Mouse (Mus musculus): ENCODE measurements at regions not wholly inside any gene's neighbourhood (a gene's known extent, or its start where the extent isn't known, plus 50 kb on each side); places are given as distances from the start of the nearest gene placed in this dataset.

GRCm38 (mm10) chr3:4744003-4744402 lies 1006.6 kb upstream of the Gm8797 start:
- Histone ChIP-seq H3K4me3 (no peak overlapping the region), H3K36me3 (ENCODE audit: control insufficient read depth, insufficient read depth) (no peaks in the 10 kb centered on the region), H3K27me3 (ENCODE audit: control insufficient read depth, insufficient read depth, insufficient read length) (no peaks in the 10 kb centered on the region), H3K4me2 (ENCODE audit: low read depth) (no peak overlapping the region), H3ac (ENCODE audit: control insufficient read depth, insufficient read length) (no peak overlapping the region), H3K79me2 (ENCODE audit: control insufficient read depth, insufficient read depth) (no peaks in the 10 kb centered on the region)
- TF ChIP-seq MAX (IDR thresholded peaks at IDR 0.05; ENCODE audit: low read depth) = no peak
- TF ChIP-seq E2F4 (IDR thresholded peaks at IDR 0.05; ENCODE audit: insufficient read depth) = no peak
- no peak for TF ChIP-seq TCF3 (IDR thresholded peaks at IDR 0.05; ENCODE audit: insufficient read length, low read depth)
- TF ChIP-seq REST (IDR thresholded peaks at IDR 0.05; ENCODE audit: insufficient read depth, insufficient read length) = no peak
- TF ChIP-seq POLR2A (IDR thresholded peaks at IDR 0.05; ENCODE audit: insufficient read length, low read depth) = no peak
- TF ChIP-seq SRF (IDR thresholded peaks at IDR 0.05; ENCODE audit: control insufficient read depth, insufficient read length, low read depth) = no peak
- no peak for TF ChIP-seq MYOD1 (IDR thresholded peaks at IDR 0.05; ENCODE audit: control insufficient read depth in 1 of 3, insufficient read length in 2 of 3, low read depth in 2 of 3)
- no peak for TF ChIP-seq CEBPB (IDR thresholded peaks at IDR 0.05; ENCODE audit: insufficient read depth, poor library complexity, severe bottlenecking)
- TF ChIP-seq POLR2AphosphoS2 (IDR thresholded peaks at IDR 0.05; ENCODE audit: insufficient read length, low read depth) = no peak
- no peak for TF ChIP-seq USF1 (IDR thresholded peaks at IDR 0.05; ENCODE audit: low read depth)
- TF ChIP-seq MYOG (IDR thresholded peaks at IDR 0.05; ENCODE audit: control insufficient read depth in 1 of 3, insufficient read depth in 1 of 3, insufficient read length in 2 of 3, low read depth in 2 of 3) = no peak
- TF ChIP-seq TCF12 (IDR thresholded peaks at IDR 0.05; ENCODE audit: insufficient read depth, poor library complexity, severe bottlenecking) = no peak

GRCm38 (mm10) chr3:4744611-4745010 lies 1006.0 kb upstream of the Gm8797 start:
- Histone ChIP-seq H3K36me3 (ENCODE audit: control insufficient read depth, insufficient read depth) (no peaks in the 10 kb centered on the region), H3K4me2 (ENCODE audit: low read depth) (no peak overlapping the region), H3K27me3 (ENCODE audit: control insufficient read depth, insufficient read depth, insufficient read length) (no peaks in the 10 kb centered on the region), H3ac (ENCODE audit: control insufficient read depth, insufficient read length) (no peak overlapping the region), H3K4me3 (no peak overlapping the region), H3K79me2 (ENCODE audit: control insufficient read depth, insufficient read depth) (no peaks in the 10 kb centered on the region)
- TF ChIP-seq TCF12 (IDR thresholded peaks at IDR 0.05; ENCODE audit: insufficient read depth, poor library complexity, severe bottlenecking) (no peak), MAX (IDR thresholded peaks at IDR 0.05; ENCODE audit: low read depth) (no peak), CEBPB (IDR thresholded peaks at IDR 0.05; ENCODE audit: insufficient read depth, poor library complexity, severe bottlenecking) (no peak), MYOG (IDR thresholded peaks at IDR 0.05; ENCODE audit: control insufficient read depth in 1 of 3, insufficient read depth in 1 of 3, insufficient read length in 2 of 3, low read depth in 2 of 3) (no peak), E2F4 (IDR thresholded peaks at IDR 0.05; ENCODE audit: insufficient read depth) (no peak), USF1 (IDR thresholded peaks at IDR 0.05; ENCODE audit: low read depth) (no peak), POLR2A (IDR thresholded peaks at IDR 0.05; ENCODE audit: insufficient read length, low read depth) (no peak), REST (IDR thresholded peaks at IDR 0.05; ENCODE audit: insufficient read depth, insufficient read length) (no peak), TCF3 (IDR thresholded peaks at IDR 0.05; ENCODE audit: insufficient read length, low read depth) (no peak), MYOD1 (IDR thresholded peaks at IDR 0.05; ENCODE audit: control insufficient read depth in 1 of 3, insufficient read length in 2 of 3, low read depth in 2 of 3) (no peak), SRF (IDR thresholded peaks at IDR 0.05; ENCODE audit: control insufficient read depth, insufficient read length, low read depth) (no peak)

DNA sequence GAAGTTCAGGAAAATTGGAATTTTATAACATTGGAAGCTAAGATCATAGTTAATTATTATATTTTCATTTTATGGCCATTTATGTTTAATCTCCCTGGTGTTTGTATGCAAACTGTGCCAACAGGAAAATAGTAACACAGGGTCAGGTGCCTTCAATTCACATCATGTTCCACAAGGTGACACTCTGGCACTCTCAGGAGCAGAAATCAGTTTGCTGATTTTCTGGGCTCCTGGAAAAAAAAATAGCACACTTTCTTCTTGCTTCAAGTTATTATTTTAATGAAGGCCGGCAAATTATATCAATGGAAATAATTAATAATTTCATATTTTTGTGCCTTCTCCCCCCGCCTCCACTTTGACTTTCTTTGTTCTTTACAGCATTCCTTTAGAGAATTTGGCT lies 994.5 kb upstream of the Gm8797 start:
- no peak overlapping the region for H3K4me2 ChIP-seq (ENCODE audit: low read depth)
- H3K27me3 ChIP-seq (ENCODE audit: control insufficient read depth, insufficient read depth, insufficient read length) = no peaks in the 10 kb centered on the region
- H3K79me2 ChIP-seq (ENCODE audit: control insufficient read depth, insufficient read depth) = no peaks in the 10 kb centered on the region
- H3K4me3 ChIP-seq = no peak overlapping the region
- no peak overlapping the region for H3ac ChIP-seq (ENCODE audit: control insufficient read depth, insufficient read length)
- TF ChIP-seq TCF12 (IDR thresholded peaks at IDR 0.05; ENCODE audit: insufficient read depth, poor library complexity, severe bottlenecking) (no peak), REST (IDR thresholded peaks at IDR 0.05; ENCODE audit: insufficient read depth, insufficient read length) (no peak), POLR2AphosphoS2 (IDR thresholded peaks at IDR 0.05; ENCODE audit: insufficient read length, low read depth) (no peak), E2F4 (IDR thresholded peaks at IDR 0.05; ENCODE audit: insufficient read depth) (no peak), CEBPB (IDR thresholded peaks at IDR 0.05; ENCODE audit: insufficient read depth, poor library complexity, severe bottlenecking) (no peak), TCF3 (IDR thresholded peaks at IDR 0.05; ENCODE audit: insufficient read length, low read depth) (no peak), MAX (IDR thresholded peaks at IDR 0.05; ENCODE audit: low read depth) (no peak), USF1 (IDR thresholded peaks at IDR 0.05; ENCODE audit: low read depth) (no peak)
- H3K36me3 ChIP-seq (ENCODE audit: control insufficient read depth, insufficient read depth) = no peaks in the 10 kb centered on the region

DNA sequence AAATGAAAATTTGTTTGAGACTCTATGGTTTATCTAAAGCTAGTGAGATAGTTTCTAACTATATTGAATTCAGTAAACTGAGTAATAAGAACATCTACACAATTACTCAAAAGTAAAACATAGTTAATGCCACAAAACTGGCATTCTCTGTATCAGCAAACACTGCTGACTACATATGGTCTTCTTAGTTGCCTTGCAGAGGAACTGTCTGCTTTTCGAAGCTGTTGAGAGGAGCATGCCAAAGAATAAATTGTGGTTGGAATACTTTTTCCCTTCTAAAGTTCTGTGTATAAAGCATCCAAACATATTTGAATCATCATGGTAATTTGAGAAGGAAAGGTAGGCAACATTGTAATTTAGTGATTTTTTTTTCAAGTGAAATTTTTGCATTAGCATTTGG lies 993.5 kb upstream of the Gm8797 start:
- Histone ChIP-seq H3ac (ENCODE audit: control insufficient read depth, insufficient read length) (no peak overlapping the region), H3K4me2 (ENCODE audit: low read depth) (no peak overlapping the region), H3K79me2 (ENCODE audit: control insufficient read depth, insufficient read depth) (no peaks in the 10 kb centered on the region), H3K4me3 (no peak overlapping the region), H3K27me3 (ENCODE audit: control insufficient read depth, insufficient read depth, insufficient read length) (no peaks in the 10 kb centered on the region), H3K36me3 (ENCODE audit: control insufficient read depth, insufficient read depth) (no peaks in the 10 kb centered on the region)
- no peak for TF ChIP-seq REST (IDR thresholded peaks at IDR 0.05; ENCODE audit: insufficient read depth, insufficient read length)
- TF ChIP-seq MYOD1 (IDR thresholded peaks at IDR 0.05; ENCODE audit: control insufficient read depth in 1 of 3, insufficient read length in 2 of 3, low read depth in 2 of 3) = no peak
- no peak for TF ChIP-seq POLR2AphosphoS2 (IDR thresholded peaks at IDR 0.05; ENCODE audit: insufficient read length, low read depth)
- no peak for TF ChIP-seq SRF (IDR thresholded peaks at IDR 0.05; ENCODE audit: control insufficient read depth, insufficient read length, low read depth)
- TF ChIP-seq MYOG (IDR thresholded peaks at IDR 0.05; ENCODE audit: control insufficient read depth in 1 of 3, insufficient read depth in 1 of 3, insufficient read length in 2 of 3, low read depth in 2 of 3) = no peak
- no peak for TF ChIP-seq TCF12 (IDR thresholded peaks at IDR 0.05; ENCODE audit: insufficient read depth, poor library complexity, severe bottlenecking)
- no peak for TF ChIP-seq POLR2A (IDR thresholded peaks at IDR 0.05; ENCODE audit: insufficient read length, low read depth)
- no peak for TF ChIP-seq MAX (IDR thresholded peaks at IDR 0.05; ENCODE audit: low read depth)
- TF ChIP-seq E2F4 (IDR thresholded peaks at IDR 0.05; ENCODE audit: insufficient read depth) = no peak
- no peak for TF ChIP-seq CEBPB (IDR thresholded peaks at IDR 0.05; ENCODE audit: insufficient read depth, poor library complexity, severe bottlenecking)
- TF ChIP-seq TCF3 (IDR thresholded peaks at IDR 0.05; ENCODE audit: insufficient read length, low read depth) = no peak
- TF ChIP-seq USF1 (IDR thresholded peaks at IDR 0.05; ENCODE audit: low read depth) = no peak

DNA sequence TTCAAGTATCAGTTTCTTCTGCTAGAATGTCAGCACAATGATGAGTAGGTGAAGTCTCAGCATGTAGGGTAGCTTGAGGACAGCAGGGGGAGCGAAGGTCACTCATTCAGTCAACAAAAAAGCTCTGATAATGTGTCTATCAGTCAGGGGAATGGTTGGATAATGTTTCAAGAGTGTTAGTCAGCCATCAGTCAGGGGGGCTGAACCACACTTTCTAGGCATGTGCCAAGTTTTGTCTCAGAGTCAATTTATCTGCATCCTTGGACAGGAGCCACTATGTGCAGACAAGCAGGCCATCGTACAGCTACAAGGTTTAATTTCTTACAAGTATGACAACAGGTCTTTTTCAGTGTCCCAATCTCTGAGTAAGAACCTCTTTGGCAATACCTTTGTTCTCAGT lies 987.5 kb upstream of the Gm8797 start:
- no peaks in the 10 kb centered on the region for H3K79me2 ChIP-seq (ENCODE audit: control insufficient read depth, insufficient read depth)
- no peaks in the 10 kb centered on the region for H3K36me3 ChIP-seq (ENCODE audit: control insufficient read depth, insufficient read depth)
- no peak overlapping the region for H3K4me2 ChIP-seq (ENCODE audit: low read depth)
- H3ac ChIP-seq (ENCODE audit: control insufficient read depth, insufficient read length) = no peak overlapping the region
- H3K4me3 ChIP-seq = no peak overlapping the region
- TF ChIP-seq TCF3 (IDR thresholded peaks at IDR 0.05; ENCODE audit: insufficient read length, low read depth) = no peak
- TF ChIP-seq USF1 (IDR thresholded peaks at IDR 0.05; ENCODE audit: low read depth) = no peak
- no peak for TF ChIP-seq MYOG (IDR thresholded peaks at IDR 0.05; ENCODE audit: control insufficient read depth in 1 of 3, insufficient read depth in 1 of 3, insufficient read length in 2 of 3, low read depth in 2 of 3)
- TF ChIP-seq CEBPB (IDR thresholded peaks at IDR 0.05; ENCODE audit: insufficient read depth, poor library complexity, severe bottlenecking) = no peak
- TF ChIP-seq E2F4 (IDR thresholded peaks at IDR 0.05; ENCODE audit: insufficient read depth) = no peak
- TF ChIP-seq SRF (IDR thresholded peaks at IDR 0.05; ENCODE audit: control insufficient read depth, insufficient read length, low read depth) = no peak
- no peak for TF ChIP-seq MAX (IDR thresholded peaks at IDR 0.05; ENCODE audit: low read depth)
- TF ChIP-seq REST (IDR thresholded peaks at IDR 0.05; ENCODE audit: insufficient read depth, insufficient read length) = no peak
- TF ChIP-seq POLR2A (IDR thresholded peaks at IDR 0.05; ENCODE audit: insufficient read length, low read depth) = no peak
- TF ChIP-seq TCF12 (IDR thresholded peaks at IDR 0.05; ENCODE audit: insufficient read depth, poor library complexity, severe bottlenecking) = no peak
- no peak for TF ChIP-seq POLR2AphosphoS2 (IDR thresholded peaks at IDR 0.05; ENCODE audit: insufficient read length, low read depth)
- no peak for TF ChIP-seq MYOD1 (IDR thresholded peaks at IDR 0.05; ENCODE audit: control insufficient read depth in 1 of 3, insufficient read length in 2 of 3, low read depth in 2 of 3)
- no peaks in the 10 kb centered on the region for H3K27me3 ChIP-seq (ENCODE audit: control insufficient read depth, insufficient read depth, insufficient read length)

Measured in myocyte (in vitro differentiated cells).